Mouse (Mus musculus): Measurements from ENCODE around the gene Pdgfc.

Pdgfc gene

DNA sequence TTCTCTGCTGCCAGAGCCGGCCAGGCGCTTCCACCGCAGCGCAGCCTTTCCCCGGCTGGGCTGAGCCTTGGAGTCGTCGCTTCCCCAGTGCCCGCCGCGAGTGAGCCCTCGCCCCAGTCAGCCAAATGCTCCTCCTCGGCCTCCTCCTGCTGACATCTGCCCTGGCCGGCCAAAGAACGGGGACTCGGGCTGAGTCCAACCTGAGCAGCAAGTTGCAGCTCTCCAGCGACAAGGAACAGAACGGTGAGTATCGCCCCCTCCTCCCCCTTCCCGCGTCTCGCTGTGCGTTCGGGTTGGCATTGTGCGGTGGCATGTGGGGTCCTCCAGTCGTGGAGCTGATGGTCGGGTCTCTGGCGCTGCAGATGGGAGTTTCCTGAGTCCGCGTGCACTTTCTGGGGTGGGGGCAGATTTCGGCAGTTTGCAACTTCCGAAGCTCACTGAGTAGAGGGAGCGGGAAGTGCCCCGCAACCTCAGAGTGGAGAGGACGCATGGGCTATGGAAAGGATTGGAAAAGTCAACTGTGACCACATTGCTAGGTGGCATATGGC, 1.2 kb downstream of the Pdgfc start:
- Histone ChIP-seq H3K4me3 (replicated peaks; ENCODE audit: low read length) (peak overlapping the region; percentile 91), H3K27me3 (ENCODE audit: insufficient read depth, low read length) (no peaks in the 10 kb centered on the region), H3K36me3 (ENCODE audit: insufficient read depth, low read length) (peaks cover 12% of the 10 kb centered on the region; the same call in 1 of the 2 replicates), H3K4me1 (replicated peaks; ENCODE audit: low read depth, low read length) (peaks cover 74% of the 10 kb centered on the region), H3K9me3 (ENCODE audit: low read length) (no peaks in the 10 kb centered on the region)
- TF ChIP-seq POU5F1 (IDR thresholded peaks at IDR 0.05; ENCODE audit: borderline replicate concordance, low read length) (no peak), CTCF (conservative IDR thresholded peaks at IDR 0.05; ENCODE audit: low read length) (no peak), NANOG (IDR thresholded peaks at IDR 0.05; ENCODE audit: borderline replicate concordance, low read length) (no peak)

GRCm38 (mm10) chr3:81039131-81039653, 3.0 kb downstream of the Pdgfc start:
- H3K9me3 ChIP-seq (ENCODE audit: low read length): no peaks in the 10 kb centered on the region
- no peaks in the 10 kb centered on the region for H3K27me3 ChIP-seq (ENCODE audit: insufficient read depth, low read length)
- peak overlapping the region; percentile 91 for H3K4me3 ChIP-seq (replicated peaks; ENCODE audit: low read length)
- TF ChIP-seq CTCF (conservative IDR thresholded peaks at IDR 0.05; ENCODE audit: low read length): peak; percentile 72
- TF ChIP-seq NANOG (IDR thresholded peaks at IDR 0.05; ENCODE audit: borderline replicate concordance, low read length): no peak
- peaks cover 71% of the 10 kb centered on the region for H3K4me1 ChIP-seq (replicated peaks; ENCODE audit: low read depth, low read length)
- H3K36me3 ChIP-seq (ENCODE audit: insufficient read depth, low read length): peaks cover 19% of the 10 kb centered on the region

GRCm38 (mm10) chr3:81044653-81045343, 8.6 kb downstream of the Pdgfc start:
- Histone ChIP-seq H3K36me3 (ENCODE audit: insufficient read depth, low read length) (peaks cover 23% of the 10 kb centered on the region), H3K9me3 (ENCODE audit: low read length) (no peaks in the 10 kb centered on the region), H3K27me3 (ENCODE audit: insufficient read depth, low read length) (no peaks in the 10 kb centered on the region), H3K4me3 (replicated peaks; ENCODE audit: low read length) (no peak overlapping the region), H3K4me1 (replicated peaks; ENCODE audit: low read depth, low read length) (peaks cover 78% of the 10 kb centered on the region)
- no peak for TF ChIP-seq NANOG (IDR thresholded peaks at IDR 0.05; ENCODE audit: borderline replicate concordance, low read length)
- no peak for TF ChIP-seq CTCF (conservative IDR thresholded peaks at IDR 0.05; ENCODE audit: low read length)
- no peak for TF ChIP-seq POU5F1 (IDR thresholded peaks at IDR 0.05; ENCODE audit: borderline replicate concordance, low read length)

DNA sequence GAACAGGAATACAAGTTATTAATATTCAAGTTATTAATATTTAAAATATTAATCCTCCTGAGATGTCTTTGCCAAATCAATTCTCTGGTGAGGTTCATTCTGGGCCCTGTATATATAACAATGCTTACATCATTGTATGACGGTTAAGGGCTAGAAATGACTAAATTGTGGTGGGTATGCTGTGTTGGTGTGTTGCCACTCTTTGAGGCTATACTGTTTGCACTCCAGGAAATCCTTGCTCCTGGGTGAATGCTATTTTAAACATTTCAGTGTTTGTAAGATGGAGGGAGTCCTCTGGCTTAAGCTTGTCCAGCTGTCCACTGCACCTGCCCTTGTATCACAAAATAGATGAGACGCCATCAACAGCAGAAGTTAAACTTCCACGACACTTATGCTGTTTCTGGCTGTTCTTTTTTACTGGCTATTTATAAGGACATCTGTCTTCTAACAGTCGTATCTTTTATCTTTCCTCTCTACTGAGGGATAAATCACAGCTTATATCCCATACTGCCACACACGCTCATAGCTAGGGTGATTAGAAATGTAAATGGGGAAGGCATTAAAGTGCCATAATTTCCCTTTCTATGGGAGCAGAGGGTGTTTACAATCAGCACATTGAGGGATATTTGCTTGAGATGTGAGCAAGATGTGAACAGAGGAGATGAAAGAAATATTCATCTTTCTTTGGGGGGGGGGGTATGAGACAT, 9.3 kb downstream of the Pdgfc start:
- Histone ChIP-seq H3K27me3 (ENCODE audit: insufficient read depth, low read length) (no peaks in the 10 kb centered on the region), H3K4me3 (replicated peaks; ENCODE audit: low read length) (no peak overlapping the region), H3K9me3 (ENCODE audit: low read length) (no peaks in the 10 kb centered on the region), H3K36me3 (ENCODE audit: insufficient read depth, low read length) (peaks cover 23% of the 10 kb centered on the region), H3K4me1 (replicated peaks; ENCODE audit: low read depth, low read length) (peaks cover 79% of the 10 kb centered on the region)
- TF ChIP-seq POU5F1 (IDR thresholded peaks at IDR 0.05; ENCODE audit: borderline replicate concordance, low read length) (no peak), NANOG (IDR thresholded peaks at IDR 0.05; ENCODE audit: borderline replicate concordance, low read length) (no peak), CTCF (conservative IDR thresholded peaks at IDR 0.05; ENCODE audit: low read length) (no peak)

GRCm38 (mm10) chr3:81046652-81047607, 10.7 kb downstream of the Pdgfc start:
- H3K36me3 ChIP-seq (ENCODE audit: insufficient read depth, low read length): peaks cover 14% of the 10 kb centered on the region
- TF ChIP-seq CTCF (conservative IDR thresholded peaks at IDR 0.05; ENCODE audit: low read length): no peak
- no peaks in the 10 kb centered on the region for H3K27me3 ChIP-seq (ENCODE audit: insufficient read depth, low read length)
- no peak overlapping the region for H3K4me3 ChIP-seq (replicated peaks; ENCODE audit: low read length)
- no peaks in the 10 kb centered on the region for H3K9me3 ChIP-seq (ENCODE audit: low read length)
- H3K4me1 ChIP-seq (replicated peaks; ENCODE audit: low read depth, low read length): peaks cover 74% of the 10 kb centered on the region

- Histone ChIP-seq H3K4me1 (replicated peaks; ENCODE audit: low read depth, low read length) (peaks cover 54% of the 10 kb centered on the region), H3K36me3 (ENCODE audit: insufficient read depth, low read length) (peaks cover 18% of the 10 kb centered on the region), H3K4me3 (replicated peaks; ENCODE audit: low read length) (no peak overlapping the region), H3K9me3 (ENCODE audit: low read length) (no peaks in the 10 kb centered on the region), H3K27me3 (ENCODE audit: insufficient read depth, low read length) (no peaks in the 10 kb centered on the region)
- TF ChIP-seq POU5F1 (IDR thresholded peaks at IDR 0.05; ENCODE audit: borderline replicate concordance, low read length) (no peak), CTCF (conservative IDR thresholded peaks at IDR 0.05; ENCODE audit: low read length) (no peak), NANOG (IDR thresholded peaks at IDR 0.05; ENCODE audit: borderline replicate concordance, low read length) (no peak)
Measured at GRCm38 (mm10) chr3:81051522-81051921, 15.3 kb downstream of the Pdgfc start.

GRCm38 (mm10) chr3:81052422-81052821, 16.2 kb downstream of the Pdgfc start:
- Histone ChIP-seq H3K4me1 (replicated peaks; ENCODE audit: low read depth, low read length) (peaks cover 55% of the 10 kb centered on the region), H3K36me3 (ENCODE audit: insufficient read depth, low read length) (peaks cover 13% of the 10 kb centered on the region), H3K9me3 (ENCODE audit: low read length) (no peaks in the 10 kb centered on the region), H3K27me3 (ENCODE audit: insufficient read depth, low read length) (no peaks in the 10 kb centered on the region), H3K4me3 (replicated peaks; ENCODE audit: low read length) (no peak overlapping the region)
- TF ChIP-seq NANOG (IDR thresholded peaks at IDR 0.05; ENCODE audit: borderline replicate concordance, low read length): no peak
- no peak for TF ChIP-seq POU5F1 (IDR thresholded peaks at IDR 0.05; ENCODE audit: borderline replicate concordance, low read length)
- TF ChIP-seq CTCF (conservative IDR thresholded peaks at IDR 0.05; ENCODE audit: low read length): no peak

DNA sequence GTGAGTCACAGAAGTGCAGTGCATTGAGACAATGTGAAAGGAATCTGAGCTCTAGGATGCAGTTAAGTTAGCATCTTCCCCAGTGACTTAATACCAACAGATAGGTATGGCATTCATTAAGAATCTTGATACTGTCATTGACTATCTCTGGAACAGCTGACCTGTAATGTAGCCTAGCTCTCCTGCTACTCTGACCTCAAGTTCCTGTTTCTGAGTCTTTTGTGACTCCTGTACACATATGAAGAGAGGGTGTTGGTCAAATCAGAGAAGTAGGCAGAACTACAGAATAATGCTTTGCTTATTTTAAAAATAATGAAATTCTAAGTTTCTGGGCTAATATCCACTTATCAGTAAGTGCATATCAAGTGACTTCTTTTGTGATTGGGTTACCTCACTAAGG, 17.9 kb downstream of the Pdgfc start:
- H3K4me3 ChIP-seq (replicated peaks; ENCODE audit: low read length): no peak overlapping the region
- H3K4me1 ChIP-seq (replicated peaks; ENCODE audit: low read depth, low read length): peaks cover 60% of the 10 kb centered on the region

More for the DNA sequence above, 17.9 kb downstream of the Pdgfc start:
- Histone ChIP-seq H3K27me3 (ENCODE audit: insufficient read depth, low read length) (no peaks in the 10 kb centered on the region), H3K36me3 (ENCODE audit: insufficient read depth, low read length) (peaks cover 16% of the 10 kb centered on the region), H3K9me3 (ENCODE audit: low read length) (no peaks in the 10 kb centered on the region)
- TF ChIP-seq NANOG (IDR thresholded peaks at IDR 0.05; ENCODE audit: borderline replicate concordance, low read length) (no peak), POU5F1 (IDR thresholded peaks at IDR 0.05; ENCODE audit: borderline replicate concordance, low read length) (no peak), CTCF (conservative IDR thresholded peaks at IDR 0.05; ENCODE audit: low read length) (no peak)

Data from E14TG2a.4 (cell line).